Mouse (Mus musculus) lung, adult 18-20 months (tissue): ENCODE measurements around the gene Eme2.

Experiments used
- DNase-seq, 2 experiments: peaks; one replicate each; pipeline ENCODE4 v3.0.0; 2022; ENCODE audit warnings: mixed read lengths in 2 of 2

Gene Eme2

DNA sequence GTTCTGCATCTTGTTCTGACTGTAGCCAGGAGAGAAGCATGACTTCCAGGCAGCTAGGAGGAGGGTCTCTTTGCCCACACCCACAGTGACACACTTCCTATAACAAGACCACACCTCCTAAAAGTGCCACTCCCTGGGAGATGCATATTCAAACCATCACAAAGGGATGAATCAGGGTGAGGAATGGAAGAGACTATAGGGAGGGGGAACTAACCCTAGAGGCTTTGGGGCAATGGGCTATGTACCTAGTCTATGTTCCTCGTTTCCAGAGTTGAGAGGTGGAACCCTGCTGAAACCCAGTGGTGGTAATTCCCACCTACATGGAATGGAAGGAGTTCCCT is 20.5 kb downstream of the Eme2 start:
- DNase-seq, result no peak

DNA sequence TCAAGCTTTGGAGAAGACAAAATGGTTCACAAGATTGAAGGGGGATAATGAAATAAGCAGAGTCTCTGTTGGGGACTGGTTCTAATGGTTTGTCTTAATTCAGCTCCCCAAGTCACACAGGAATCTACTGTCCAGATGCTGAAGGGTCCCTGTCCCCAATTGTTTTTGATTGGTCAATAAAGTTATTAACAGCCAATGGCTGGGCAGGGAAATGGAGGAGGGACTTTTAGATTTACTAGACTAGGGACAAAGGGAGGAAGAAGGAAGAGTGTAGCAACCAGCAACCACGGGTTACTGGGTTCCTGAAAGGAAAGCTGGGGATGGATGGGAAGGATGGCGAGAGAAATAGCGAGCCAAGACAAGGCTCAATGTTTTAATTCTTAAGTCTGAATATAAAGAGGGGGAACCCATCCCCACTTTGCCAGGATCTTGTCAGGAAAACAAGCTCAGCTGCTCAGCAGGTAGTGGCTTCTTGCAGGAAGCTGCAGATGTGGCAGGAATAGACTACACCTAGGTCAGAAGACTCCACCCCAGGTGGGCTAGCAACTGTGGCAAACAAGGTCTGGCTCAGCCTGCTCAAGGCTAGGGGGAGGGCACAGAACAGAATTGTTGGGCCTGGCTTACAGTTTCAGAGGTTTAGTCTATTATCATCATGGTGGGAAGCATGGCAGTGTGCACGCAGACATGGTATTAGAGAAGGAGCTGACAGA is 21.0 kb downstream of the Eme2 start:
- DNase-seq, result no peak

DNA sequence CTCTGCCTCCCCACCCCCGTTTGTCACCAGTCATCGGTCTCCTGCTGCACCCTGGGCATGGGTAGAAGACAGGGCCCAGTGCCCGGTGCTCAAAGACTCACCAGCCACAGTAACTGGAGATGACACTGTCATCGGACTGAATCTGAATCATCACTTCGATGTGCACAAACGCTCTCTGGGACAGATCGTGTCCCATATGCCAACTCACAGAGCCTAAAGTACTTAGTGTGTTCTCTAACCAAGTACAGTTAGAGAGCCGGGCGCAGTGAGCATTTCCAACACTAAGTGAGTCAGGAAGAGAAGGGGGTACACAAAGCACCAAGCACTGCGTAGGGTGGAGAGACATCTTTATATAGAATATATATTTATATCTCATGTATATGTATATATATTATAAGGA is 27.0 kb downstream of the Eme2 start:
- no peak for DNase-seq

DNA sequence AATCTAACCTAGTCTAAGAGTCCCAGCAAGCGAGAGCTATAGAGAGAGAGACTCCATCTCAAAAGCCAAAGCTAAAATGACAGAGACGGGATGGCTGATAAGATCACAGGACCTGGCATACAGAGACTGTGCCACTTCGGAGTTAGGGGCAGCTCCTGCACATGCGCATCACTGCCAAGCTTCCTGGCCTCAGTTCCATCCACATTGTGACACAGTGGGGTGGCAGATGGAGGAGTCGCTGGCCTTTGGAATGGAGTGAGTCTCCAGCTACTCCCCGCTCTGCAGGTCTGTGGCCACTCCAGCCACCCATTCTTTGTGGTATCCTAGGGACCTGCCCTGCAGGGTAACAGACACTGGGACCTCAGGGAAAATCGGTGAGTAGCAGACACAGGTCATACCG is 29.1 kb downstream of the Eme2 start, which contains the start of gene Igfals:
TSS of gene Igfals (plus strand) at position 222 of the 400 bp plus-strand sequence.
- no peak for DNase-seq

DNA sequence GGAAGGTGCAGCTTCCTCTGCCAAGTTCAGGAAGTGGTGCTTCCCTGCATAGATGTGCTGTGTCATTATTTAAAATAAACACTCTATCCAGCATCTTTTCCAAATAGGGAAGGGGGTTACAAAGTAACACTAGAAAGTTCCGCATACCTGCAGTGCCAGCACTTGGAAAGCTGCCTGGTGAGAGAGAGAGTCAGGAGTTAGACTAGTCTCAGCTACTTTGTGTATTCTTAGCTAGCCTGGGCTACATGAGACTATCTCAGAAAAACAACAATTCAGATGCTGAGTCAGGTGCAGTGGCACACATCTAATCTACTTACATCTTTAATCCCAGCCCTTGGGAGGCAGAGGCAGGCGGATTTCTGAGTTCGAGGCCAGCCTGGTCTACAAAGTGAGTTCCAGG is 33.1 kb downstream of the Eme2 start:
- DNase-seq, result no peak

DNA sequence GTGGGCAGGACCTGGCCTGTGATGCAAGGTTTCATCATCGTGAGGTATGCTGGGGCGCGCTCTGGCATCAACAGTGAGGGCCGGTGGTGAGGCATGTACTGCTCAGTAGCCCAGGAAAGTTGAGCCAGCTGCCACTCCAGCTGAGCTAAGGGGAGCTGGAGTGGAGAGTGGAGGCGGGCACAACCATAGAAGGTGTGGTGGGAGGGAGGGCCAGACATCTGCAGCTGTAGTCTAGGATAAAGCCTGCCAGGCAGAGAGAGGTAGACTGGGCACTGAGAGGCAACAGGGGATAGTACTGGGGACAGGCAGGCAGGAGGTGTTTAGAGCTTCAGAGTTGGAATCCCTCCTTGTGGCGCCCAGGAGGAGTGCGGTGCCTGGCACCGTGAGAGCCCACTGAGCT is 34.8 kb downstream of the Eme2 start:
- no peak for DNase-seq

DNA sequence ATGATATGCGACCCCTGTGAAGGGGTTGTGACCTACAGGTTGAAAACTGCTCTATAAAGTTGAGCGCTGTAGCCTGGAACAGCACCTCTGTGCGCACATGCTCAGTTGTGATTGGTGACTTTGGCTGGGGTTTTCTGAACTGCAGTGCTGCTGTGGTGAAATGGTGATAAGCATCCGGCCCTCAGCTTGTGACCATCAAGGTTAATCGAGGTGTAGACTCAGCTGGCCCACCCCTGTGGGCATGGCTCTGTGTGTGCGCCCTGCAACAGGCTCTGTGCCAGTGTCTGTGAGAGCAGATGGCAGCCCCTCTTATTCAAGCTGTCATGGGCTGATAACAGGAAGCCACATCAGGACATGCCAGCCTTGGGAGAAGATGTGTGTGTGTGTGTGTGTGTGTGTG is 35.9 kb downstream of the Eme2 start:
- DNase-seq, result no peak

DNA sequence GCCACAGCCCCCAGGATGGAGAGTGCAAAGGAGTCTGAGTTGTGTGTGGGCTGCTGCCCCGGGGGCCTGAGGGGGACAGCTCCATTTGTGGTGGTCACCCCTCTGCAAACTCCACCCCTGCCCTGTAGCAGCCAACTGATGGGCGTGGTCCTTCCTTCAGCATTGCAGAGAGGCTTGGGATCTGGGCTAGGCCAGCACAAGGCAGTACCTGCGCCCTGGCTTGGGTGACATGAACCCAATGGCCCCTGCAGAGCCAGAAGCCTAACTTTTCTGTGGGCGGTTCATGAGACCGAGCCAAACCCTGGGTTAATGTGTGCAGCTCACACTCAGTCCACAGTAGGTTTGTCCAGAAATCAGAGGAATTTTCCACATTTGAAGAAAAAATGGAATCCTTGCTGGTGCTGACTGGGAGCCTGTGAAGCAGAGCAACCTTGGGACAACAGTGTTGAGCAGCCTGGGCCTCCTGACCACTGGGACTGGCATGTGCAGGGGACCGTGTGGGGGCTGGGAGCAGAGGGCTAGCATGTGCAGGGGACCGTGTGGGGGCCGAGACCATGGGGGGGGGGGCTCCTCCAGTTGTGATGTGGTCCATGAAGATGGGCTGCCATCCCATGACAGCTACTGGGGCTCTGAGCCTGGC is 36.9 kb downstream of the Eme2 start:
- no peak for DNase-seq

DNA sequence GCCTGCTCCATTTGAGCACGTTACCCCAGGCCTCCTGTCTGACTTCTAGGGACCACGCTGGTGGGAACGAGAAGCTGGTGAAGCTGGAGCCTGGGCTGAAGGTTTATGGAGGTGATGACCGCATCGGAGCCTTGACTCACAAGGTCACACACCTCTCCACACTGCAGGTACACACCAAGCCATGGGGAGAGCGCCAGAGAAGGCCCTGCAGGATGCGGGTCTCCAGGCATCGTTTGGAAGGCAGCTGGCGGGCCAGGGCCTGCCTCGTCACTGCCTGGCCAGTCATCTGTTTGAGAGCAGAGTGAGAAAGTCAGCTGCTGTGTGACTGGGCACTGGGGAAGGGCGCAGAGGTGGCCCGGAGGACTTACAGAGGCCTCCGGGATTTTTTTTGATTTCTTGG is 38.3 kb downstream of the Eme2 start:
- DNase-seq, result no peak

DNA sequence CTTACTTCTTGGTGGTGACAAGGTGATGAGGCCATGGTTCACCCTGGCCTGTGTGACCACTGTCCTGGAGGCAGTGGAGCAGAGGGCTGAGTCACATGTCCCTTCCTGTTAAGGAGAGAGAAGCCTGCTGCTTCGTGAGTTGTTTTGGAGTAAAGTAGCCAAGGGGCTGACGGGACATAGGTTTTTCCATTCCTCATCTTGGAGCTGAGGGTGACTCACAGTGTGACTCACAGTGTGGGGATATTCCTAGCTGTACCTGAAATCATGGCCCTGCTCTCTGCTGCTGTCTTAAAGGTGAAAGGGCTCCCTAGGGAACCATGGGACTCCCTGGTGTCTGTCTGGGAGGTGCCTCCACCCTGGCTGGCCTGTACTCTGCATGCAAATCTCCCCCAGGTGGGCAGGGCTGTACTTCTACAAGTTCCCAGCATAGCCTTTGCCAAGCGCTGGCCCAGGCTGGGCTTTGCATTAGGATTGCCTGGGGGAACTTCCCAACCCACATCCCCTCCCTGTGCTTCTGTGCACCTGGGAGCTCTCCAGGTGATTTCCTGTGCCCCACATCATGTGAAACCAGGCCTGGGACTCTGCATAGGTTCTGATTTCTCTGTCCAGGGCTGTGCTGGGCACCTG is 38.9 kb downstream of the Eme2 start:
- no peak for DNase-seq

DNA sequence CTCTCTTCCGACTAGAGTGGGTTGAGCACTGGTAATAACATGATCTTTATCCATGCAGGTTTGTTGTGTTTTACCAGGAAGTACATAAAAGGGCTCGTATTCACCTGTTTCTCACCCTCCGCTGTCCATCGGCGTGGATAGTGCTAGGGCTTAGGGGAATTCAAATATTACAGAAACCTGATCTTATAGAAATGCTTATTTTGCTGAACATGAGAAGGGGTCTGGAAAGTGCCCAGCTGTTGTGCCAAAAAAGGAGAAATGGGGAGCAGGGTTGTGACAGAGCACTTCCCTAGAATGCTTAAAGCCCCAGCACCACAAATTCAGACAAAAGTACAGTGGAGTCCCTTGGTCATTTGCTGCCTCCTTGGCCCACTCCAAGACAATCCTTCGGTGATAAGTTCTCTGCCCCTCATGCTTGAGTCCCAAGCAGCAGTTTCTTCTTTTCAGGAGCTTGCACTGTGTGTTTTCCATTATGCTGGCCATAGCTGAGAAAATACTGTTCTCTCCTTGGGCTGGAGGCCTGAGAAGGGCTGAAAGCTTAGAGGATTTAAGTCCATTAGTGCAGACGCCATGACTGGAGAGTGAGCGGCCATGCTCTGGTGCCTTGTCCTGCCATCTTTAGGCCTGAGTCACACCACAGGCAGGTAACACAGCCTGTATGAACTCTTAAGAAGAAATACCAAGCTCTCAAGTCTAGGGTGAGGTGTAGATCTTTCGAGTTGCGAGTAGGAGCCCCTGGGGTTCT is 43.3 kb downstream of the Eme2 start:
- no peak for DNase-seq

DNA sequence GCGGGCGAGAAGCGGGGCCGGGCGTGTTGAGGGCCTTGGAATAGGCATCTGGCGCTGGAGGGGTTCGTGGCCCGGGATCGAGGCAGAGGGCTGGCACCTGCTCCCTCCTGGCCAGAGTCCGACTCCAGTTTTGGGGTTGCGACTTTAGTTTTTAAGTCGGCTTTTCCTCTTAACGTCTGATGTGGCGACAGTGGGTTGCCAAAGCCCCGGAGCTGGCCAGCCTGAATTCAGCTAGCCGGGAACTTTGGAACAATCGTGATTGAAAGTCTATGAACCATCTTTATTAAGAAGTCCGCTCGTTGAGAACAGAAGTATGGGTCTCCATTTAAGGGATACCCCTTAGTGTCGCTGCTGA is 44.1 kb downstream of the Eme2 start:
- no peak for DNase-seq

DNA sequence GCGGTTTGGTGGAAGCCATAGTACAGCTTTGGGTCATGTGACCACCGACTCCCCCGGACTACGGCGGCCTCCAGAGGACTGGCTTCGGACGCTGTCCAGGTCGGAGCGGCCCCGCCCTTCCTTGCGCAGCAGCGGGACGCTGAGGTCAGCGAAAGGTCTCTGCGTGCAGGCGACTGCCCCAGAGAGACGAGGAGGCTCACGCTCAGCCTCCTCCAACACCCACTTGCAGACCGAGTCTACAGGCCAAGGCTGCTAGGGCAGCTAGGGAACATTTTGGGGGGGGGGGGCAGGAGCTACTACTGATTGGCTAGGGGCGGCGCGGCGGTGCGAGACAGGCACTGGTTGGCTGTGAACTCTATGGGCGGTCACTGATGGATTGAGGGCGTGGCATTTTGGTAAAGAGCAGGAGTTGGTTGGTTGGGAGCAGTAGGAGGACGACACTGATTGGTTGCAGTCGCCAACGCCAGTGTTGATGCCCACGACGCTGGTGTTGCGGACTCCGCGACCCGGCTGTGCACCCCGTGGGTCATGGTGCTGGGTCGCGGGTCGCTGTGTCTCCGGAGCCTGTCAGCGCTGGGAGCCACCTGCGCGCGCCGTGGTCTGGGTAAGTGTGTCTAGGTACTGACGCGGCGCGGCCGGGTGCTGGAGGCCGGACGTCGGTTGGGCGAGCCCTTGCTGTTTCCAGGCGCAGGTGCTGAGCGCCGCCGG is 44.7 kb downstream of the Eme2 start, which contains the start of gene Fahd1:
TSS of gene Fahd1 (minus strand) at position 300 of the 708 bp plus-strand sequence.
- peak; percentile 99 for DNase-seq

DNA sequence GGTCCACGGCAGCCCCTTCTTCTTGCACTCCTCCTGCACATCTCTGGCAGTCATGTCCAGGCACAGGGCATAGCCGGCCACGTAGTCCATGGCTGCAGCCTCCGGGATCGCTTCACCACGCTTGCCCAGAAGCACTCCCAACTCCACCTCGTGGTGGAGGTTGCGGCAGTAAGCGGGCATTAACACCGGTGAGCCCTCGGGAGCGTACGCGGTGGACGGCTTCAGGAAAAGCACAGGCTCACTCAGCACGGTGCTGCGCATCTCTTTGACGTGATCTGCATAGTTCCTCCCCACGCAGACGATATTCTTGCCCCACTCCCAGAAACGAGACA is 45.2 kb downstream of the Eme2 start:
- no peak for DNase-seq

DNA sequence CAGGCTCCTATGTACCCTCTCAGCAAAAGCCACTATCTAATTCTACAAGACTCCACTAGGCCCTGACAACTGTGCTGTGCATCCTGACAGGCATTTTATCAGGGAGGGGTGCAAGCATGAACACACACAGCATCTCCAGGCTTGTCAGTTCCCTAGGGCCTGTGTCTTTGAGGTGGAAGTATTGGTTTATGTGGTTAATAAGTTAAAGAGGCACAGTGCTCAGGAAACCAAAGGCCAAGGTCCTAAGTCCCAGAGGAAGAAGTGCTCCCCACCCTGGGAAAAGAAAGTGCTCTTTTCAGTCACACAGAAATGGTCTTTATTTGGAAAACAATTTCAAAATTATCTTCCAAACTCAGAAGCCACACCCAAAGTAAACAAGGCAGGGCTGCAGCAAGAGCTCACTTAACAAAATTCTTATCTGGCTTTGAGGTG is 46.3 kb downstream of the Eme2 start:
- no peak for DNase-seq

DNA sequence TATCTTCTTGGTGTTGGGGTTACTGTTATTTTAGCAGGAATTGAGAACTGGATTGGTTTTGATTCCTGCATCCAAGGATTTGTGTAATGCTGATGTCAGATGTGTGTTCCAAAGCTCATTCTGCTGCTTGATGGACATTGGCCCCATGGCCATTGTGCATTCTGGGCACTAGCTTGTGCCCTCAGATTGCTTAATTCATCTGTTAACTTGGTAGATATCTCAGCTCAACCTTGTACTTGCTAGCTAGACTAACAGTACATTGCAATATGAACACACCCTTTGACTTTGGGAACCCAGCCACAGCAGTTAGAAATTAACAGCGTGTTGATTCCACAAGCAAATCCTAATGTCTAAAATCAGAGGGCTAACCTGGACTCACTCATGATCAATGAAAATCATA is 47.5 kb downstream of the Eme2 start:
- no peak for DNase-seq

DNA sequence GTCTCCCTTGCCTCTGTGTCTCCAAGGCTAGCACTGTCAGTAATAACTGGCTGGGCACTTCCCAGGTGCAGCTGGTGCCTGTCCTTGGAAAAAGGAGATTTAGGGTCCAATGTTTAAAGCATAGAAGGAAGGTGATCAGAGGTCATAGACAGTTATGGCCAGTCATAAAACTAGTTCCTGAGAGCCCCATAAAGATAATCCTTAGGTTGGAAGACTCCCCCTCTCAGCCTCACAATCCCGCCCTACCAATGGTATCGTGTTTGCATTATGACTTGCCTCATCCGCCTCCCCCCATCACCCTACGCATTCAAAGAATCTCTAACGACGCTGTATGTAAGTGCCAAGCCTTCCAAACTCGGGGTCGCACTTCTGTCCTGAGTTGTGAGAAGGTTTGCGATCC is 50.4 kb downstream of the Eme2 start:
- DNase-seq, result no peak

DNA sequence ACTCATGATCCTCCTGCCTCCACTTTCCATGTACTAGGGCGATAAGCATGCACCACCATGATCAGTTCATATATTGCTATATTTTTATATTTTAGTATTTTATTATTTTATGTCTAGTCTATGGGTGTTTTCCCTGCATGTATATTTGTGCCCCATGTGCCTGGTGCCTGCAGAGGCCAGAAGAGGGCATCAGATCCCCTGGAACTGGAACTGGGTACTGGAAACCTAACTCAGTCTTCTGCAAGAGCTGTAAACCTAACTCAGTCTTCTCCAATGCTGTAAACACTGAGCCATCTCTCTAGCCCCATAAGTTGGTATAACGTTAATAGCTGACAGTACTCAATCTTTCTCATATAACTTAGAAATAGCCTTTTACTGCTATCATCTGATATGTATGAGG is 52.3 kb downstream of the Eme2 start:
- no peak for DNase-seq

DNA sequence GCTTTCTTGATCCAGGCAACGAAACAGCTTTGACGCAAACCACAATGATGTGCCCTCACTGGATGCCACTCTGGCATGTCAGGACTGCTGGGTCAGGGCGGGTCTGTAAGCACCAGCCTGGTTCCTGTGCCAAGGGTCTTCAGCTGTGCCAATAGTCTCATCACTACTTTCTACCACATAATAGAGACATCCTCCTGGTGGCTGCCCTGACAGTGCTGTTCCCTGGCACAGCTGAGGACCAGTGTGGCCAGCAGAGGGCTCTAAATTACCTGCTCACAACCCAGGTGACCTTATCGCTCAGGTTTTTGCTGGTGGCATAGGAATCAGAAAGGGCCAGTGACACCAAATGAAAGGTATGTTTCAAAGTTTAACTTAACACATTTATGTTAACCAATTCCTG is 53.8 kb downstream of the Eme2 start:
- DNase-seq, result peak; percentile 31 to 34

DNA sequence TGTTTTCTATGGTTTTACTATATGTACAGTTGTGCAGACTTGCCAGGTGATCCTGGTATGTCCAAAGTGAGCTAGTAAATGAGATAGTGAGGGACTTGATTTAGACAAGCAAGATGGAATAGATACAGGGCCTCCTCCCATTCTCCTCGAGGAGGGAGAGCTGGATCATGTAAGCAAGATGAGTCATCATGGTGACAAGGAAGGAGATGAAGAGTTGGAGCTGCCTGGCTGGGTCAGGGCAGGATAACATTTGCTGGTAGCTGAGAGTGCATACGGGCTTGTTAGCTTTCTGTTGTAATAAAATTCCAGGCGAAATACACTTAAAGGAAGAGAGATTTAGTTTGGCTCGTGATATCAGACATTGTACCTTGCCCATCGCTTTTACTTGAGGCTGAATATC is 54.5 kb downstream of the Eme2 start:
- no peak for DNase-seq

DNA sequence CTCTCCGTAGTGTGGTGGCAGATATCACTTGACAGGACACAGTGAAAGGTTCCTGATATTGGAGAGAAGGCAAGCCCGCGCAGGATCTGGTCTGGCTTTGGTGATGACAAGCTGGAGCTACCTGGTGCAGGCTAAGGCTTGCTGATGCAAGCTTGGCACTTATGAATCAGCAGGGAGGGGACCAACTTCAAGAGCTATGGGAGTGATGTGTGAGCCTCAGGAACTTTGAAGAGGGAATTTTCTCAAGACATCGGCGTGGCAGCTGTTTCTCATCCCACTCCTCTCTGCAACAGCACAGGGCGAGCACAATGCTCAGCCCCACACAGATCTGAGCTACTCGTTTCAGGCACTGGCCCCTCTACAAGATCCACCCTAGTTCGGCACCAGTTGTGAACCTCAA is 55.0 kb downstream of the Eme2 start, which contains the start of gene Hagh:
TSS of gene Hagh (plus strand) at position 302 of the 400 bp plus-strand sequence.
- no peak for DNase-seq
